Mouse (Mus musculus): ENCODE results near the gene Rpgr. TPM values are rescaled to one million over a fixed set of nuclear protein-coding genes. Genes with fewer than 3 reads are reported as not detected.

Gene Rpgr
- polyA plus RNA-seq, 1 experiment from 2014 or later, result 4.3 TPM

GRCm38 (mm10) chrX:10034666-10035065 is 182.1 kb downstream of the Rpgr start:
- TF ChIP-seq EP300 (optimal IDR thresholded peaks at IDR 0.05) (no peak), CTCF (IDR thresholded peaks at IDR 0.05; ENCODE audit: low read depth) (peak; percentile 62)
- no peak overlapping the region for H3K9ac ChIP-seq (ENCODE audit: low read length)
- H3K27ac ChIP-seq (replicated peaks), result no peak overlapping the region
- H3K4me2 ChIP-seq (replicated peaks; ENCODE audit: low read depth), result no peak overlapping the region
- H3K4me3 ChIP-seq (ENCODE audit: low read depth, low read length), result no peak overlapping the region
- DNase-seq (ENCODE audit: low spot score) (no peak), ATAC-seq (ENCODE audit: low FRiP score, low TSS enrichment) (no peak)
- no peaks in the 10 kb centered on the region for H3K36me3 ChIP-seq (ENCODE audit: control insufficient read depth, insufficient read depth, low read length)
- no peaks in the 10 kb centered on the region for H3K27me3 ChIP-seq (ENCODE audit: control insufficient read depth, insufficient read depth, low read length)
- H3K9me3 ChIP-seq (ENCODE audit: control insufficient read depth, low read length), result no peaks in the 10 kb centered on the region
- H3K4me1 ChIP-seq (replicated peaks; ENCODE audit: control insufficient read depth, insufficient read depth), result no peaks in the 10 kb centered on the region

Other genes starting within 250 kb of the Rpgr start
- 22.3 and 24.9 TPM in 2 replicates for gene Srpx, start 99.2 kb downstream of the Rpgr start, polyA plus RNA-seq (2015; fragmentation: Nextera tagmentation; extraction: Ambion mirVana)
- 0.07 and 0.13 TPM in 2 replicates for gene Otc, start 35.4 kb upstream of the Rpgr start, polyA plus RNA-seq (2015; fragmentation: Nextera tagmentation; extraction: Ambion mirVana)

All from stomach, postnatal 0 days (tissue).